Mouse (Mus musculus): Measurements from ENCODE around the gene Mapre1.

Gene Mapre1

DNA sequence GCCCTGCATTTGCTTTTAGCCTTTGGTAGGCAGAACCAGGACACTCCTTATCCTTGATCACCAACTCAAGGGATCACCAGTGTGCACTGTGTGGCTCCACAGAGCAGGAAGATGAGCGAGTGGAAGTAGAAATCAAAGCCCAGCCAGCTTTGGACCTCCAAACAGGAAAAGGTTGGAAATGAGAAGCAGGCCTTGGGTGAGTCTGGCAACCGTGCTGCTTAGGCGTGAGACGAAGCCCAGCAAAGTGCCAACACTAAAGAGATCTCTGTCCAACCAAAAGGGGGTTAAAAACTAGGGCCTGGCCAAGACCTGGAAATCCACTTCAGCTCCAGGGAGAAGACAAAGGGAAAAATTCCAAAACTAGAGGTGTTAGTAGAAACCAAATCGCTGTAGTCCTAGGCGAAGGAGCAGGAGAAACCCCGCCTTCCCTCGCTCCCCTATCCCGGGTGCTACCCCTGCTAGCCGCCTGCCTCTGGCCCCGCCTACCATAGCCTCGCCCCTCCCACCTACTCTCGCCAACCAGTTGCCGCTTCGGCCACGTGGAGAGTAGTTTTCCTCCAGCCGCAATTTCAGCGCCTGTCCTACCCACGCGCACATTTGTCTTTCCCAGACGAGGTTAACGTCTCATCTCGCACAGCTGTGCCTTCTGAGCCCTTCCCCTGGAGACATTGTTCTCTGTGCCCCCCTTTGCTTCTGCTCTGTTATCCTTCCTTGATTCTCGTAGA is 37.7 kb downstream of the Mapre1 start:
- peak; percentile 85 for DNase-seq (ENCODE audit: low spot score)

DNA sequence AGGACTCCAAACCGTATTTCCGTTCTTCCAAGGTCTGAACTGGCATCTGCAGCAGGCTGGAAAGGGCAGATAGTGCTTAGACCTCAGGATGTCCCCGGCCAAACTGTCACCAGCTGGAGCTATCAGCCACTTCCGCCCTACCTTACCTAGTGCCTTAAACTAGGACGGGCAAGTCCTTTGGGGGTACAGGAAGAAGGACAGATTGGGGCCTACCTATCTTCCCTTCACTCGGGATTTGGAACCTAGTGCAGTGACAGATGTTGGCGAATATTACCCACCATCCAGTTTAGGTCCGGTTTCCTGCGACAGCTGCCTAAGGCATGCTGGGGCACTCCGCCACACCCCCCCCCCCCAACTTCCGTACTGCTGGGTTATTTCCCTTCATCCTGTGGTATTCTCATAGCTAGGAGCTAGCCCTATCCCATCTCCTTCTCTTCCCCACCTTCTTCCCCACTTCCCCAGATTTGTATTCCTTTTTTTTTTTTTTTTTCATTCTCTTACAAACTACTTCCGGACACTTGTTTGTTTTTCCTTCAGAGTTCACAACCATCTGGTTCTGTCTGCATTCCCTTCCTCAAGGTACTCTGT is 38.4 kb downstream of the Mapre1 start, which contains the start of gene Efcab8:
Gene Efcab8 (plus strand): TSS at position 538 of the 588 bp plus-strand sequence.
- DNase-seq (ENCODE audit: low spot score), result no peak

DNA sequence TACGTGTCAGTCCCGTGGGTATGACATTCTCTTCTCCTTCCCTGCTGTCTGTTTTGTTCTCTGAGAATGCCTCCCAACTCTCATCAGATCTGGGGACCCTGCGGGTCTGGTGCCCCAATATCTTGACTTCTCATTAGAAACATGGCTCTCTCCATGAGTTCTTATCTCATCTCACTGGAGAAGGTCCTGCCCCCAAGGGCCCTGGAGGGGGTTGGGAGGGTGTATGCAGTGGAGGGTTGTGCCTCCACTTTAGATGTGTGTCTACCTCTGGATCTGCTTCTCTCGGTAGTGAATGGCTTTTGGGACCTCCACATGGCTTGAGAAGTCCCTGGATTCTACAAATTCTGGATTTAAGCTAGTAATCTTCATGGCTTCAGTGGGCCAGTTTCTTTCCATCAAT is 40.1 kb downstream of the Mapre1 start:
- DNase-seq (ENCODE audit: low spot score), result no peak

DNA sequence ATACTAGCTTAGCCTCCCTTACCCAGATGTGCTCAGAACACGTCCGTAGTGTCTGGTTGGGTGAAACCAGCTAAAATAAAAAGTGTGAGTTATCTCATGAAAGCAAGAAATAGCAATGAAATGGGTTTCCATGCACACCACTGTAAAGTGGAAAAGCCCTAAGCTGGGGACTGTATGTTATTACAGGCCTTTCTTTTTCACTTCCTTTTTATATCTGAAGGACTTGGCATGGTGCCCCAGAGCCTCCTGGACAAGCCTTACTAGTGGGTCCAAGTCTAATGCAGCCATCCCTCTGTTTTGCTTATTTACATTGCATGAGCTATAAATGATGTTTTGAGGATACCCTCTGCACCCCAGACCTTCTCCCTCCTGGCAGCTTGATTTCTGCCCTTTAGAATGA is 43.6 kb downstream of the Mapre1 start:
- no peak for DNase-seq (ENCODE audit: low spot score)

DNA sequence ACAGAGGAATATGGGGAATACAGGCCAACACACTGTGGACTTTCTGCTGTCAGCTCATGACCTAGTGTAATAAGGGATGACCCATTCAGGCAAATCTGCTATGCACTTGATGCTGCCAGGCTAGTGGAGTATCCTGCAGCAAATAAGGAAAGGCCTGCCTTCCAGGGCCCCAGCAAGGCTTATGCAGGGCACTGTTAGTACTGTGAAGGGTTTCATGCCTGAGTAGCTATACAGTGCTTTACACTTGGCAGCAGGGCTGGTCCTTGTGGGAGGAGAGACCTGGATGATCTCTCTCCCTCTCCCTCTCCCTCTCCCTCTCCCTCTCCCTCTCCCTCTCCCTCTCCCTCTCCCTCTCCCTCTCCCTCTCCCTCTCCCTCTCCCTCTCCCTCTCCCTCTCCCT is 52.3 kb downstream of the Mapre1 start:
- DNase-seq (ENCODE audit: low spot score), result no peak

DNA sequence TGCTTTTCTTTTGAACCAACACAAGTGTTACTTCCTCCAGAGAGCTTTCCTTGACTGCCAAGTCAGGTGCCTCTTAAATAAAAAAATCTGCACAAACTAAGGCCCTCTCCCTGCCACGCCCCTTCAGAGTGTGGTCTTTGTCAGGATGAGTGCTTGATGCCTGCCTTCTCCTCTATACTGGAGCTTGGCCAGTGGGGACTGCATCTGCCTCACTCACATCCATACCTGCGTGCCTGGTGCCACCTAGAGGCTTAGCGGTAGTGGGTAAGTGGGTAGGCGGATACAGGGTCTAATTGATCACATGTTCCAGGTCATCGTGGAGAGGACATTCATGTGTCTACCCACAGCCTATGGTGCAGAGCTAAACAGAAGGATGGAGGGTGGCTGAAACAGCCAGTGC is 54.0 kb downstream of the Mapre1 start:
- no peak for DNase-seq (ENCODE audit: low spot score)

DNA sequence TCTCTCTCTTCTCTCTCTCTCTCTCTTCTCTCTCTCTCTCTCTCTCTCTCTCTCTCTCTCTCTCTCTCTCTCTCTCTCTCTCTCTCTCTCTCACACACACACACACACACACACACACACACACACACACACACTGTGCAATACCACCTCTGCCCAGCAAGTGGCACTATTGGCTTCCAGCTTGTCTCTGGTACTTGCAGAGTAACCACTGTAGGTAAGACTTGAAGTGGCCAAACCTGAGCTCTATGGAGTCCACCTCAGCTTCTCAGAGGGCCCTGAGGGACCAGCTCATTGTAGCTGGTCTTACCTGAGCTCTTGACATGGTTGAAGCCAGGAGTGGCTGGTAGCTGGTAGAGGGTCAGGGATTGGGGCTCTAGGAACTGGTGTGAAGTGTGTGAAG is 66.4 kb downstream of the Mapre1 start:
- peak; percentile 56 for DNase-seq (ENCODE audit: low spot score)

DNA sequence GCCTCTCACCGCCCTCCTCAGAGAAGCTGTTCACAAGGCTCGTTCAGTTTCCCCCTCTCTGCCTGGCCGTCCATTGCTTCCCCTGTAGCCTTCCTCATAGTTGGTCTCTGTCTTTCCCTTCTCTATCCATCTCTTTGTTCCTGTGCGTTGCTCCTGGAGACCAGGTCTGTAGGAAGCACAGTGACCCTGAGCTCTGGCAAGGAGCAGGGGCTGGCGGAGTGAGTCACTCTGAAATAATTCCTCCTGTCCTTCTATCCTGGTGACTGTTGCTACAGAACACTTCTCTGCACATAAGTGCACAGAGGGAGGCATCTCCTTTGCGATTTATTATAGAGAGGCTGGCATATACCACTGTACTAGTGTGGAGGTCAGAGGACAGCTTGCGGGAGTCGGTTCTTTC is 67.1 kb downstream of the Mapre1 start:
- DNase-seq (ENCODE audit: low spot score), result no peak

DNA sequence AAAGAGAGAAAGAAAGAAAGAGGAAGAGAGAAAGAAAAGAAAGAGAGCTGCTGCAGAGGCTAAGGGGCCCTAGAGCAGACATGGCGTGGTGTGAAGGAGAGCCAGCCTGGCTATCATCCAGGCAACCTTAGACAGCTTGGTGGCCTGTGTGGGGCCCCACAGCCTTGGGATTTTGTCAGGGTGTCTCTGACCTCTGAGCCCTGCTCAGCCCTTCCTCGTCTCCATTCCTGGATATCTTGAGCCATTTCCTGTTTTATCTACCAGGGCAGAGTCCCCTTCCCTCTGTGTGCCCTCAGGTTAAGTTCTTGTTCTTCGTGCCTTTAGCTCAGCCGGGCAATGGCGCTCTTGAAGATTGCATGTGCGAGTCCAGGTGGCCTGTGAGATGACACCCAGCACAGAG is 67.8 kb downstream of the Mapre1 start:
- DNase-seq (ENCODE audit: low spot score), result no peak

DNA sequence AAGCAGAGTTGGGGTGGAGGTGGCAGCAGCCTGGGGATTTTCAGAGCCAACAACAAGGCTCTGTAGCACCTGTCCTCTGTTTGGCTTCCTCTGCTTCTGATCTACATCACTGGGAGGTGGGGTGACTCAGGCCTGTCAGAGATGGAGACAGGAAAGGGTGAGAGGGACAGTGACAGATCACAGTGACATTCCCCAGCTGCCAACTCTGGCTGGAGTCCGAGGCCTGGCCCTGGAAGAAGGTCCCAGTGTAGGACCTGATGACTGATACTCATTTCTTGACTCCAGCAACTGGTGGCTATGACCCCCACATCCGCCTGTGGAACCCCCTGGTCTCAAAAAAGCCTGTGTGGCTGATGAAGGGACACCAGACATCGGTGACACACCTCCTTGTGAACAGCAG is 68.8 kb downstream of the Mapre1 start:
- DNase-seq (ENCODE audit: low spot score), result no peak

DNA sequence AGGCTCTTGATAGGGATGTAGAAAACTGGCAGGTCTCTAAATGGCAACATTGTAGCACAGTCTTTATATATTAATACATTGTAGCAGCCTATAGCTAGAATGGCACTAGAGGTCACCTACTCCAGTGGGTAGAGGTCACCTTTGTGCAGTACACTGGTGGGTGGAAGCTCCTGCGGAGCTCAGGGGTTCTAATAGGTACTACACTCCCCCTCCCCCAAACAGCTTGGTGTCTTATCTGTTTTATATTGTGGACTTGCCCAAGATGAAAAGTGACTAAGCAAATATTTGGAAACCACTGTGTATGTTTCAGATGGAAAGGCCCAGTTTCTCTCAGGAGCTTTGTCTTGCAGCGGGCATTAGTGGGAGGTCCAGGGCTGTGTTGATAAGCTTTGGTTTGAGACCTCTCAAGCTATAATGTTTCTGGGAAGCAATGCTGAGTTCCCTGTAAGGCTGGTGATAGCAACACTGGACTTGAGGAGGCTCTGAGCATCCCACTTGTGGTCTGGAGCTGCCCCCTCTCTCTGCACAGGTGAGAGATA is 81.0 kb downstream of the Mapre1 start:
- DNase-seq (ENCODE audit: low spot score), result no peak
